In genomic region chr17:34032174-34032632, GRCm38 (mm10) we compare ENCODE assay signal across 1 mouse cellular context.
TF ChIP-seq lines count a peak whose summit lies in the region.

No protein-coding gene starts in this region.

TF ChIP-seq in MEL, 35 proteins besides CTCF, POLR2A, EP300 and RAD21 (continued from another document):
- TF ChIP-seq MAZ (IDR thresholded peaks at IDR 0.05; ENCODE audit: low read depth, low read length) (0 out of 2 replicates have a peak, but pooled peaks have one; percentile 25), ETS1 (IDR thresholded peaks at IDR 0.05; ENCODE audit: low read depth, low read length) (no peak), CHD1 (IDR thresholded peaks at IDR 0.05; ENCODE audit: low read depth, low read length) (0 out of 2 replicates have a peak, but pooled peaks have one; percentile 51), NRF1 (IDR thresholded peaks at IDR 0.05; ENCODE audit: insufficient read depth, low read depth, low read length, poor library complexity, severe bottlenecking) (0 out of 2 replicates have a peak, but pooled peaks have one; percentile 25), E2F4 (IDR thresholded peaks at IDR 0.05; ENCODE audit: borderline replicate concordance, low read depth, low read length) (0 out of 2 replicates have a peak, but pooled peaks have one; percentile 14), GATA1 (IDR thresholded peaks at IDR 0.05; ENCODE audit: low read depth, low read length) (no peak)
